Mouse (Mus musculus) stomach, adult 2 months (tissue): ENCODE results near the gene Txnrd3. TPM values are rescaled to one million over a fixed set of nuclear protein-coding genes. Genes with fewer than 3 reads are reported as not detected.

ENCODE experiments used
- polyA plus RNA-seq: library from polyadenylated mRNA; depleted of rRNA; stranded (reverse); fragments of >200 nt; gene quantifications from 2 replicates; pipeline ENCODE4 v1.2.3, GENCODE M21; 2012; rRNA removed

Txnrd3 gene
- 3.7 and 4.7 TPM in 2 replicates for polyA plus RNA-seq

DNA sequence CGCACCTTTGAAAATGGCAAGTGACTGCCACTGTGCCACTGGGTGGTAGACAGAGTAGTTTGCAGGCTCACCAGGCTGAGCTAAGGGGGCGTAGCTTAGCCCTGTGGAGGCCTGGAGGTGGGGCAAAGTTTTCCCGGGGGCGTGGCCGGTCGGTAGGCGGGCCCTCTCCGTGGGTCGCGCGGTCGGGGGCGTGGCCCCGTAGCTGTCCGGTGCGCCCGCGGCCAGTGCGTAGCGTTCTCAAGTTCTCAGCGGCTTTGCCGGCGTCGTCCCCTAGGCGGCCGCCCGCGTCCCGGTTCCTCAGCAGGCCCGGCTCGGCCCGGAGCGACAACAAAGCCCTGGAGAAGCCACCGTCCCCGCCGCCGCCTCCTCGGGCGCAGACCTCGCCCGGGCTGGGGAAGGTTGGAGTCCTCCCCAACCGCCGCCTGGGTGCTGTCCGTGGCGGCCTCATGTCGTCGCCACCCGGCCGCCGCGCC, at the start of gene Txnrd3:
Txnrd3 (plus strand) TSS at position 191 of the 473 bp plus-strand sequence.

DNA sequence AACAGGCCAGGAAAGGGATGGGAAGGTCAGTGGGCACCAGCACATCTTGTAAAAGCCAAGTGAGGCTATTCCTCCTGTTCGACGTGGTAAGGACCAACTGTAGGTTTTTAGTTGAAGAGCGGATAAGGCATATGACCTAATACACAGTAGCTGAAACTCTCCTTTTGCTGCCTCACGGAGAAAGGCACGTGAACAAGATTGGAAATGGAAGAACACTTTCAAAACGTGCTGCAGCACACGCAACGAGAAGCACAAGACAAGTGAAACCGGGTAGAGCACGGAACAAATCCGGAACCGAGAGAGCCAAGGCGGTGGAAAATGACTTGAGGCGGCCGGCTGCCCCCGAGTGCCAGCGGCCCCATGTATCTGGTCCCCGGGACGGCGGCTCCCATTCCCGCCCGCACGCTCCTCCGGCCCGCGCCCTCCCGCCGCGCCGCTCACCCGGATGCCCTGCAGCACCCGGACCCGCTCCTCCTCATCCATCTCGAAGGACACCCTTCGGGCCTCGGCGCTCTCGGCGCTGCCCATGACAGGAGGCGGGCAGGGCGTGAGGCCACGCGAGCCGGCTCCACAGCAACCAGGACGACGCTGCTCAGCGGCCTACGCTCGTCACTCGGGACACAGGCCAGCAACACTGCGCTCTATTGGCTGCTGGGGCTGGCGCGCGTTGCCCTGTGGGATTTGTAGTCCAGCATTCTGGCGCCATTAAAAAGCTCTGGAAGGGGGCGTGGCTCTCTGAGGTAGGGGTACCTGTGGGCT, 48.6 kb upstream of the Txnrd3 start, which contains the start of gene Chchd6:
Chchd6 (minus strand) TSS at position 635 of the 759 bp plus-strand sequence.

DNA sequence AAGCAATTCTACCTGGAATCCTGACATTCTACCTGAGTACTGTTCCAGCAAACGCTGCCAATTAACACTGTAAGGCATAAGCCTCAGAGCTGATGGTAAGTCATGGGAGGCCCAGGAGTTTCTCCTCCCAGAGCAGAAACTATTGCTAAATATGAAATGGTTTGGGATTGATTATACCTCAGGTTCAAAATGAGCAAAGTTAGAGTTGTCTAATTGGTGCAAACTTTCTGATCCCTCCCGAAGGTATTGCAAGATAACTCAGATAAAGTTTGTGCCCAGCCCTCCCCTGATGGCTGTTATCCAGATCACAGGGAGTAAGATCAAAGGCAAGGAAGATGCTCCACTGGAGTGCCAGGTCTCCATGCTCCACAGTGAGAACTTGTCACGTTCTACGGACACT, 63.5 kb downstream of the Txnrd3 start, which contains the start of gene Vmn1r40:
Vmn1r40 (plus strand) TSS at position 301 of the 400 bp plus-strand sequence.

Other genes with a start within 250 kb of the Txnrd3 start
- 7.1 and 9.1 TPM in 2 replicates for gene Chchd6, start 48.3 kb upstream of the Txnrd3 start, polyA plus RNA-seq
- not detected in 2 replicates for gene Vmn1r40, start 63.6 kb downstream of the Txnrd3 start, polyA plus RNA-seq
- not detected in 2 replicates for gene Vmn1r41, start 96.8 kb downstream of the Txnrd3 start, polyA plus RNA-seq
- not detected in 2 replicates for gene Vmn1r42, start 232.4 kb downstream of the Txnrd3 start, polyA plus RNA-seq
- not detected in 2 replicates for gene Vmn1r43, start 232.4 kb downstream of the Txnrd3 start, polyA plus RNA-seq
- gene Vmn1r44, start 239.7 kb downstream of the Txnrd3 start, polyA plus RNA-seq = not detected in 2 replicates